Mouse (Mus musculus): ENCODE data around the gene B4galt2. TPM values are rescaled to one million over a fixed set of nuclear protein-coding genes. Genes with fewer than 3 reads are reported as not detected.

Gene B4galt2
- polyA plus RNA-seq, 1 experiment from 2014 or later: 30.3 TPM

- 88% methylated on average over 11 of the region's 11 CpGs for WGBS
- Histone ChIP-seq H3K27ac (ENCODE audit: low read length) (no peak overlapping the region), H3K9ac (replicated peaks; ENCODE audit: low read depth, low read length) (no peak overlapping the region), H3K4me1 (ENCODE audit: control insufficient read depth, insufficient read depth, low read length) (no peaks in the 10 kb centered on the region), H3K4me3 (ENCODE audit: low read depth, low read length) (no peak overlapping the region), H3K4me2 (replicated peaks; ENCODE audit: low read depth, low read length) (no peak overlapping the region), H3K36me3 (ENCODE audit: control insufficient read depth, insufficient read depth, low read length) (peaks cover 6% of the 10 kb centered on the region; the same call in 1 of the 2 replicates), H3K27me3 (ENCODE audit: control insufficient read depth, insufficient read depth, low read length) (no peaks in the 10 kb centered on the region), H3K9me3 (ENCODE audit: control insufficient read depth, low read depth, low read length) (no peaks in the 10 kb centered on the region)
- no peak for ATAC-seq (ENCODE audit: insufficient number of reproducible peaks, insufficient read depth, low FRiP score, low read depth)
These were observed 38.0 kb downstream of the B4galt2 start for GRCm38 (mm10) chr4:117845316-117845715.

- 90% methylated on average over 5 of the region's 5 CpGs for WGBS
- peaks cover 6% of the 10 kb centered on the region; the same call in 1 of the 2 replicates for H3K36me3 ChIP-seq (ENCODE audit: control insufficient read depth, insufficient read depth, low read length)
These were observed 38.8 kb downstream of the B4galt2 start for GRCm38 (mm10) chr4:117844467-117844866.

GRCm38 (mm10) chr4:117843101-117843500 is 40.2 kb downstream of the B4galt2 start:
- Histone ChIP-seq H3K4me1 (ENCODE audit: control insufficient read depth, insufficient read depth, low read length) (no peaks in the 10 kb centered on the region), H3K27ac (ENCODE audit: low read length) (no peak overlapping the region), H3K4me2 (replicated peaks; ENCODE audit: low read depth, low read length) (no peak overlapping the region), H3K9ac (replicated peaks; ENCODE audit: low read depth, low read length) (no peak overlapping the region), H3K36me3 (ENCODE audit: control insufficient read depth, insufficient read depth, low read length) (peaks cover 6% of the 10 kb centered on the region; the same call in 1 of the 2 replicates), H3K4me3 (ENCODE audit: low read depth, low read length) (no peak overlapping the region), H3K27me3 (ENCODE audit: control insufficient read depth, insufficient read depth, low read length) (no peaks in the 10 kb centered on the region), H3K9me3 (ENCODE audit: control insufficient read depth, low read depth, low read length) (no peaks in the 10 kb centered on the region)
- no peak for ATAC-seq (ENCODE audit: insufficient number of reproducible peaks, insufficient read depth, low FRiP score, low read depth)
- 82% methylated on average over 5 of the region's 5 CpGs for WGBS

More at GRCm38 (mm10) chr4:117844467-117844866, 38.8 kb downstream of the B4galt2 start:
- H3K4me1 ChIP-seq (ENCODE audit: control insufficient read depth, insufficient read depth, low read length): no peaks in the 10 kb centered on the region
- no peak overlapping the region for H3K4me3 ChIP-seq (ENCODE audit: low read depth, low read length)
- H3K9me3 ChIP-seq (ENCODE audit: control insufficient read depth, low read depth, low read length): no peaks in the 10 kb centered on the region
- no peak overlapping the region for H3K9ac ChIP-seq (replicated peaks; ENCODE audit: low read depth, low read length)
- H3K27me3 ChIP-seq (ENCODE audit: control insufficient read depth, insufficient read depth, low read length): no peaks in the 10 kb centered on the region
- no peak overlapping the region for H3K27ac ChIP-seq (ENCODE audit: low read length)
- no peak for ATAC-seq (ENCODE audit: insufficient number of reproducible peaks, insufficient read depth, low FRiP score, low read depth)
- H3K4me2 ChIP-seq (replicated peaks; ENCODE audit: low read depth, low read length): no peak overlapping the region

- Histone ChIP-seq H3K4me3 (ENCODE audit: low read depth, low read length) (no peak overlapping the region), H3K4me2 (replicated peaks; ENCODE audit: low read depth, low read length) (no peak overlapping the region), H3K9me3 (ENCODE audit: control insufficient read depth, low read depth, low read length) (no peaks in the 10 kb centered on the region), H3K4me1 (ENCODE audit: control insufficient read depth, insufficient read depth, low read length) (peaks cover 5% of the 10 kb centered on the region; the same call in 1 of the 2 replicates), H3K27ac (ENCODE audit: low read length) (no peak overlapping the region), H3K9ac (replicated peaks; ENCODE audit: low read depth, low read length) (no peak overlapping the region), H3K27me3 (ENCODE audit: control insufficient read depth, insufficient read depth, low read length) (no peaks in the 10 kb centered on the region), H3K36me3 (ENCODE audit: control insufficient read depth, insufficient read depth, low read length) (peaks cover 6% of the 10 kb centered on the region; the same call in 1 of the 2 replicates)
- no peak for ATAC-seq (ENCODE audit: insufficient number of reproducible peaks, insufficient read depth, low FRiP score, low read depth)
- 82% methylated on average over 3 of the region's 3 CpGs for WGBS
These were observed 41.7 kb downstream of the B4galt2 start for GRCm38 (mm10) chr4:117841566-117841965.

GRCm38 (mm10) chr4:117840821-117841220 is 42.5 kb downstream of the B4galt2 start:
- no peak for ATAC-seq (ENCODE audit: insufficient number of reproducible peaks, insufficient read depth, low FRiP score, low read depth)
- peaks cover 5% of the 10 kb centered on the region; the same call in 1 of the 2 replicates for H3K4me1 ChIP-seq (ENCODE audit: control insufficient read depth, insufficient read depth, low read length)
- H3K9ac ChIP-seq (replicated peaks; ENCODE audit: low read depth, low read length): no peak overlapping the region
- H3K27me3 ChIP-seq (ENCODE audit: control insufficient read depth, insufficient read depth, low read length): no peaks in the 10 kb centered on the region
- no peak overlapping the region for H3K4me3 ChIP-seq (ENCODE audit: low read depth, low read length)
- H3K36me3 ChIP-seq (ENCODE audit: control insufficient read depth, insufficient read depth, low read length): peaks cover 3% of the 10 kb centered on the region; the same call in 1 of the 2 replicates
- no peaks in the 10 kb centered on the region for H3K9me3 ChIP-seq (ENCODE audit: control insufficient read depth, low read depth, low read length)
- H3K4me2 ChIP-seq (replicated peaks; ENCODE audit: low read depth, low read length): no peak overlapping the region
- whole genome bisulfite sequencing: 77% methylated on average over 5 of the region's 5 CpGs
- H3K27ac ChIP-seq (ENCODE audit: low read length): no peak overlapping the region

- 70% methylated on average over 6 of the region's 6 CpGs for WGBS
- Histone ChIP-seq H3K9me3 (ENCODE audit: control insufficient read depth, low read depth, low read length) (no peaks in the 10 kb centered on the region), H3K27me3 (ENCODE audit: control insufficient read depth, insufficient read depth, low read length) (no peaks in the 10 kb centered on the region), H3K4me2 (replicated peaks; ENCODE audit: low read depth, low read length) (no peak overlapping the region), H3K9ac (replicated peaks; ENCODE audit: low read depth, low read length) (no peak overlapping the region), H3K4me3 (ENCODE audit: low read depth, low read length) (no peak overlapping the region), H3K4me1 (ENCODE audit: control insufficient read depth, insufficient read depth, low read length) (peaks cover 8% of the 10 kb centered on the region; the same call in 1 of the 2 replicates), H3K27ac (ENCODE audit: low read length) (no peak overlapping the region), H3K36me3 (ENCODE audit: control insufficient read depth, insufficient read depth, low read length) (no peaks in the 10 kb centered on the region)
- ATAC-seq (ENCODE audit: insufficient number of reproducible peaks, insufficient read depth, low FRiP score, low read depth): no peak
These were observed 43.9 kb downstream of the B4galt2 start for GRCm38 (mm10) chr4:117839366-117839765.

- H3K36me3 ChIP-seq (ENCODE audit: control insufficient read depth, insufficient read depth, low read length): no peaks in the 10 kb centered on the region
- no peaks in the 10 kb centered on the region for H3K9me3 ChIP-seq (ENCODE audit: control insufficient read depth, low read depth, low read length)
- no peak overlapping the region for H3K4me2 ChIP-seq (replicated peaks; ENCODE audit: low read depth, low read length)
- 63% methylated on average over 4 of the region's 4 CpGs for WGBS
- no peak for ATAC-seq (ENCODE audit: insufficient number of reproducible peaks, insufficient read depth, low FRiP score, low read depth)
- no peak overlapping the region for H3K9ac ChIP-seq (replicated peaks; ENCODE audit: low read depth, low read length)
- H3K27me3 ChIP-seq (ENCODE audit: control insufficient read depth, insufficient read depth, low read length): no peaks in the 10 kb centered on the region
- peaks cover 11% of the 10 kb centered on the region; the same call in 1 of the 2 replicates for H3K4me1 ChIP-seq (ENCODE audit: control insufficient read depth, insufficient read depth, low read length)
- H3K27ac ChIP-seq (ENCODE audit: low read length): no peak overlapping the region
- H3K4me3 ChIP-seq (ENCODE audit: low read depth, low read length): no peak overlapping the region
These were observed 46.0 kb downstream of the B4galt2 start for GRCm38 (mm10) chr4:117837271-117837670.

- H3K9ac ChIP-seq (replicated peaks; ENCODE audit: low read depth, low read length): peak overlapping the region; percentile 53
- H3K4me2 ChIP-seq (replicated peaks; ENCODE audit: low read depth, low read length): peak overlapping the region; percentile 58
- whole genome bisulfite sequencing: 0% methylated on average over 47 of the region's 48 CpGs
- ATAC-seq (ENCODE audit: insufficient number of reproducible peaks, insufficient read depth, low FRiP score, low read depth): peak; percentile 89
- no peaks in the 10 kb centered on the region for H3K27me3 ChIP-seq (ENCODE audit: control insufficient read depth, insufficient read depth, low read length)
- H3K4me1 ChIP-seq (ENCODE audit: control insufficient read depth, insufficient read depth, low read length): peaks cover 16% of the 10 kb centered on the region; the same call in 1 of the 2 replicates
- H3K27ac ChIP-seq (ENCODE audit: low read length): peak overlapping the region; percentile 83; the same call in 1 of the 2 replicates
- H3K4me3 ChIP-seq (ENCODE audit: low read depth, low read length): peak overlapping the region; percentile 72
- H3K9me3 ChIP-seq (ENCODE audit: control insufficient read depth, low read depth, low read length): no peaks in the 10 kb centered on the region
- no peaks in the 10 kb centered on the region for H3K36me3 ChIP-seq (ENCODE audit: control insufficient read depth, insufficient read depth, low read length)
These were observed 47.0 kb downstream of the B4galt2 start for GRCm38 (mm10) chr4:117836204-117836767.

All from stomach, embryonic 14.5 days (tissue).